Mouse (Mus musculus) cortical plate, adult 2 months (tissue): ENCODE measurements around the gene Olfr1415.

Source experiments
- CTCF ChIP-seq: fragments of 200-500 bp; IDR thresholded peaks from 2 replicates; pipeline ENCODE4 v1.5.1; 2011; ENCODE audit warnings: mild to moderate bottlenecking, control low read depth, low read length; ENCODE audit not compliant: insufficient read depth; ENCODE audit errors: extremely low read depth
- POLR2A ChIP-seq: fragments of 200-500 bp; IDR thresholded peaks from 2 replicates; pipeline ENCODE4 v1.6.1; 2011; ENCODE audit warnings: mild to moderate bottlenecking, low read length, control low read depth; ENCODE audit not compliant: insufficient read depth; ENCODE audit errors: extremely low read depth

DNA sequence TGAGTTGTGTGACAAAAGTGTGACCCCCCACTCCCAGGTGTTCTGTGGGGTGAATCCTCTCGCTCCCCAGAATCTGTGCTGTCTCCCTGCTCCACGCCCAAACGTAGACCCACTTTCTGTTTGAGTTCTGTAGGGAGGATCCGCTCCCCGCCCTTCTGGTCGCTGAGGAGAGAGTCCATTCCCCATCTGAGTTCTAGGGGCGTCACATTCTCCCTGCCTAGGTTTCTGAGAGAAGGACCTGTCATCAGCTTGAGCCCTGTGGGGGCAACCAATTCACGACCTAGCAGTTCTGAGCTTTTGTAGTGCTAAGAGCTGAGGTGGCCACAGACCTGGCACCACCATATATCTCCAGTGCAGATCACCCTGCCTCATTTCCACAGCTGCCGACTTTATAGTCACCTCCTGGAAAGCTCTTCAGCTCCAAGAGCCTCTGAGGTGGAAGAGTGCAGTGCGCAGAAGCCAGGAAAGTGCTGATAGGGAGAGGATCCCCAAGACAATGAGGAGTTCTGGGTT, 21.8 kb downstream of the Olfr1415 start:
- TF ChIP-seq CTCF (no peak), POLR2A (no peak)
